Mouse (Mus musculus) liver (tissue): Measurements from ENCODE around the gene Chd3.
"Not testable (repeated sequence)": the region's sequence is repeated elsewhere in the genome, so short reads cannot be mapped to it uniquely, and the experiment has no call there.

Experiments
- DNase-seq: peaks from one replicate; pipeline ENCODE4 v3.0.0-alpha.2; 2020; ENCODE audit warnings: mixed read lengths

Chd3 gene

GRCm38 (mm10) chr11:69318000-69318399, 51.2 kb downstream of the Chd3 start:
- not testable (repeated sequence) for DNase-seq

DNA sequence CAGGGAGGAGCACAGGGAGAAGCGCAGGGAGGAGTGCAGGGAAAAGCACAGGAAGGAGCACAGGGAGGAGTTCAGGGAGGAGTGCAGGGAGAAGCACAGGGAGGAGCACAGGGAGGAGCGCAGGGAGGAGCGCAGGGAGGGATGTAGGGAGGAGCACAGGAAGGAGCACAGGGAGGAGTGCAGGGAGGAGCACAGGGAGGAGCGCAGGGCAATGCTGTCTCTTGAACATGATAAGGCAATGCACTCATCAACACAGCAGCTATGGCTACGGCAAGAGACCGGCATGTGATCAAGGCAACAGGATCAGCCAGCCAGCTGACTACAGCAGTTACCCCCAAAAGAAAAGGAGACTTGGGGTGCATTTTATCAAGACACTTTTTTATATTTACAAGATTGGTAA, 52.8 kb downstream of the Chd3 start:
- DNase-seq: no peak

- DNase-seq: no peak
These were observed 57.9 kb downstream of the Chd3 start for GRCm38 (mm10) chr11:69311266-69311665.

- DNase-seq: no peak
These were observed 63.2 kb downstream of the Chd3 start for GRCm38 (mm10) chr11:69306039-69306438.

DNA sequence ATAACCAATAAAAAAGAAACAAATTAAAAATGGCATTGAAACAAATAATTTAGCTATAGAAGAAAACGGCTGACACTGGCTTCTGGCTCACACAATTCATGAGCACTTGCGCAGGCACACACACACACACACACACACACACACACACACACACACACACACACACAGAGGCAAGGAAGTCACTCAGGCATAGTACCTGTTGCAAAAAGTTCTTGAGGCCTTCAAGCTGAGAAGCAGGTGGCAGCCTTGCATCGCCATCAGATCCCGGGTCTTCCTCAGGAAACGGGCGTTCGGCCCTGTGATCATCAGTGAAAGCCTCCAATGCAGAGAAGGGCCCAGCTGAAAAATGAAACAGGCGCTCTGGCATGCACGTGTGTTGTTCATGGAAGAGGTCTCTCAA, 63.9 kb downstream of the Chd3 start:
- DNase-seq: no peak

DNA sequence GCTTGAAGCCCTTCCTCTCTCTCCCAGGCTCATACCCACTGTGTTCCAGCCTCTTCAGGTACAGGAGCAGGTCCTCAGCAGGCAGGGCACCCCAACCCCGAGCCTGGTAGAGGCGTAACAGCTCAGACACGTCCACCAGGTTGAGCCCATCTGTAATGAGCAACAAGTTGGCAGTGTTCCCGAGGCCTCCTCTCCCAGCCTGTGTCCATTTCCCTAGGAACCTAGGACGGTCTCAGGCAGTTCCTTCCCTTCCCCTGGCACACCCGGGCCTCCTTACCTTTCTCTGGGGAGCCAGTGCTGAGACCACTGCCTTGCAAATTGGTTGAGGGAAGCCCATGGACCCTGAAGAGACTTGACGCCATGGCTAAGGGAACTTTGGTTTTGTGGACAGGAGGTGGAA, 66.4 kb downstream of the Chd3 start:
- DNase-seq: no peak

DNA sequence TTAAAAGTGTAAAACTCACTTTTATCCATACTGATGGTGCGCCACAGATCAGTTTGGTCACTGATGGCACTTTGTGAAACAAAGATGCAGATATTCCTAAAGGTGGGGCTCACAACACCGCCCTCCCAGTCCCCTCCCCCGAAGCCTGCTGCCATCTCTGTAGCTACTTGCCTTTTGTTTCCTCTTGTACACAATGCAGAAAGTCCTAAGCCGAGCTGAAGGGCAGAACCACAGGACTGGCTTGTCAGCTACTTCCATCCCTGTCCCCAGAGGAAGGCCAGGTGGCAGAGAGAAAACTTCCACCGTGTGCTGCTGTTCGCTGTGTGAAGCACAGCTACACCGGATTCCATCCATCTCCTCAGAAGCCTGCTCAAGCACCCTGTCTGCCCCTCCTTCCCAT, 71.0 kb downstream of the Chd3 start:
- no peak for DNase-seq

GRCm38 (mm10) chr11:69297799-69298198, 71.4 kb downstream of the Chd3 start:
- DNase-seq: no peak

GRCm38 (mm10) chr11:69295286-69295685, 73.9 kb downstream of the Chd3 start:
- no peak for DNase-seq
